Mouse (Mus musculus): ENCODE measurements around the gene Ralb.

The Ralb gene

GRCm38 (mm10) chr1:119504260-119505062 is at the start of gene Ralb:
Ralb (minus strand) TSS chr1:119504794.
- POLR2A ChIA-PET, result interaction anchor here in 3 of 4 experiments (0.6 to 14.2 kb wide), 27 partner anchors 8 to 1045 kb away, joined by 3 to 183 read pairs (median 4); partner anchors contain the start of genes Tmem185b (in 2 of the 3) and Tfcp2l1 (in 1 of the 3)

DNA sequence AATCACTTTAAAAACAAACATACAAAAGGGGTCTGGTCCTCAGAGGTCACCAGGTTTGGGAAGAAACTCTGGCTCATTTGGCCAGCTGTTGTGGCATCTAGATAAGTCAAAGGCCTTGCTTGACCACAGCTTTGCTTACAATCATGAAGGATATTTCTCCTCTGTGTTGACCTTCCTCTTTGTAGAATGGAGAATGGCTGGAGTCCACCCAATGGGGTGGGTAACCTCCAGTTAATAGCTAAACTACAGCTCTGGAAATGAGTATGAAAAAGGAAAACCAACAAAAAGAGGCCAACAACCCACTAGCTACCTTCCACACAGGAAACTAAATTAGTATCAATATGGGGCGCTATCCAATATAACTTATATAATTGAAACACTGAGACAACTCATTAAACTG is 47.1 kb upstream of the Ralb start:
- CTCF ChIA-PET, result interaction anchor here in 2 of 4 experiments (0.7 to 1.6 kb wide), 3 partner anchors 22 to 342 kb away, joined by 3 read pairs; no protein-coding TSS in a partner anchor
- POLR2A ChIA-PET, result interaction anchor here in 1 of 4 experiments (0.6 kb wide), 1 partner anchor 842 kb away, joined by 4 read pairs; no protein-coding TSS in a partner anchor

More at GRCm38 (mm10) chr1:119504260-119505062, at the start of gene Ralb:
- CTCF ChIA-PET, result interaction anchor here (0.5 to 2.0 kb wide), 13 partner anchors 9 to 494 kb away, joined by 3 to 13 read pairs (median 4); partner anchors contain the start of gene Tmem185b (in 1 of the 4)

- POLR2A ChIA-PET, result interaction anchor here in 1 of 4 experiments (1.2 kb wide), 1 partner anchor 53 kb away, joined by 3 read pairs; no protein-coding TSS in a partner anchor
- CTCF ChIA-PET, result interaction anchor here in 2 of 4 experiments (0.8 to 2.3 kb wide), 4 partner anchors 16 to 380 kb away, joined by 3 to 16 read pairs (median 12); no protein-coding TSS in a partner anchor
These were observed 45.5 kb upstream of the Ralb start for GRCm38 (mm10) chr1:119550064-119550463.

DNA sequence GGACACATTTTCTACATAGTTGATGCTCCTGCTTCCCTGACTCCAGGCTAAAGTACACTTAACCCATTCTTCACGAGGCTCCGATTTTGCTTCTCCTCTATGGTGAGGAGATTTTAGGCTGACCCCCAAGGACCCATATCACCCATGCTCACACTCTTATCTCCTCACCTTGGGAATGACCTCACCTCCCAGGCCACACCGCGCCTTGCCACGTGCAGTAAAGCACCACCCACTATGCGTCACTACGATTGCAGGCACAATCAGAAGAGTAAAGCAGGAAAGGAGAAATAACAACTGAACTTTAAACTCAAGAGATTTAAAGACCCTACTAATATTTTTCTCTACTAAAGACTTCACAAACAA is 44.7 kb upstream of the Ralb start:
- ChIA-PET POLR2A (interaction anchor here in 3 of 4 experiments (0.6 to 2.7 kb wide), 8 partner anchors 9 to 1090 kb away, joined by 3 to 7 read pairs (median 4); partner anchors contain the start of gene Epb41l5 (in 1 of the 3)), CTCF (interaction anchor here (0.5 to 2.3 kb wide), 47 partner anchors 8 to 903 kb away, joined by 3 to 25 read pairs (median 4); partner anchors contain the start of genes Ralb (in 1 of the 4) and Tmem185b (in 1 of the 4))

DNA sequence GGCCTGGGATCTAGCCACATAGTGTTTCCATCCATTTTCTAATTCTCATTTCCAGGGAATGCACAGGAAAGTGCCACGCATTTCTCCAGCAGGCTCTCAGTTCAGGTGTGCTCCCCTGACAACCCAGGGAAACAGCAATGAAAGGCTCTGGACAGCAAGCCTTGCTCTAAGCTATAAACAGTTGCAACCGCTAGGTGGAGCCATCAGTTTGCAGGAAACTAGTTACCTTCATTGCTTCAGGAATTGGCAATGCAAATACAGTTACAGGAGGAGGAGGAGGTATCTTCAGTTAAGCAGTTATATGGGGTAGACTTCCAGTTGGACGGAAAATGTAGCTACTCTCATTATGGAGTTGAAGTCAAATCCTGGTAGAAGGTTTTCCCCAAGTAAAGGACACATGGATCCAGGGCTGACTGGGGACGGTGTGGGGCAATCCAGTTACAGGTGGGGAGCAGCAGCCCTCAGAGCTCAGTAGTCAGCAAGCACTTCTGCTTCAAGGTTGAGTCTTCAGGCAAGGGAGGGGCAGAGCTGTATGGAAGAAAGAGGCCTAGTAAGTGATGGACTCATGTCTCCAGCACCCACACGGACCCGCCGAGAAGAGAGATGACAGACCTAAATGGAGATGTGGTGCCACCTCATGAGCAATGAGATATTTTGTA is 44.2 kb upstream of the Ralb start:
- POLR2A ChIA-PET, result interaction anchor here (0.6 to 2.7 kb wide), 13 partner anchors 9 to 1090 kb away, joined by 3 to 7 read pairs (median 3); partner anchors contain the start of gene Epb41l5 (in 1 of the 4)
- CTCF ChIA-PET, result interaction anchor here (0.5 to 2.3 kb wide), 72 partner anchors 9 to 902 kb away, joined by 3 to 25 read pairs (median 4); partner anchors contain the start of genes Ralb (in 1 of the 4) and Tmem185b (in 1 of the 4)

- CTCF ChIA-PET, result interaction anchor here in 2 of 4 experiments (0.6 to 1.2 kb wide), 4 partner anchors 62 to 449 kb away, joined by 3 to 10 read pairs (median 4); no protein-coding TSS in a partner anchor
- POLR2A ChIA-PET, result interaction anchor here in 3 of 4 experiments (0.7 to 1.6 kb wide), 6 partner anchors 21 to 350 kb away, joined by 3 read pairs; partner anchors contain the start of genes Epb41l5 (in 2 of the 3) and Tmem185b (in 1 of the 3)
These were observed 41.9 kb upstream of the Ralb start for GRCm38 (mm10) chr1:119546490-119546889.

GRCm38 (mm10) chr1:119545671-119546070 is 41.1 kb upstream of the Ralb start:
- ChIA-PET POLR2A (interaction anchor here in 3 of 4 experiments (1.3 to 1.6 kb wide), 4 partner anchors 20 to 129 kb away, joined by 3 to 6 read pairs (median 3); partner anchors contain the start of genes Epb41l5 (in 1 of the 3) and Tmem185b (in 1 of the 3)), CTCF (interaction anchor here in 2 of 4 experiments (0.6 to 1.1 kb wide), 2 partner anchors 61 to 130 kb away, joined by 4 to 10 read pairs; no protein-coding TSS in a partner anchor)

GRCm38 (mm10) chr1:119545164-119545563 is 40.6 kb upstream of the Ralb start:
- CTCF ChIA-PET, result interaction anchor here in 2 of 4 experiments (0.6 to 1.1 kb wide), 2 partner anchors 60 to 61 kb away, joined by 4 read pairs; no protein-coding TSS in a partner anchor
- POLR2A ChIA-PET, result interaction anchor here in 3 of 4 experiments (0.7 to 1.6 kb wide), 4 partner anchors 12 to 130 kb away, joined by 3 to 6 read pairs (median 4); partner anchors contain the start of gene Tmem185b (in 1 of the 3)

DNA sequence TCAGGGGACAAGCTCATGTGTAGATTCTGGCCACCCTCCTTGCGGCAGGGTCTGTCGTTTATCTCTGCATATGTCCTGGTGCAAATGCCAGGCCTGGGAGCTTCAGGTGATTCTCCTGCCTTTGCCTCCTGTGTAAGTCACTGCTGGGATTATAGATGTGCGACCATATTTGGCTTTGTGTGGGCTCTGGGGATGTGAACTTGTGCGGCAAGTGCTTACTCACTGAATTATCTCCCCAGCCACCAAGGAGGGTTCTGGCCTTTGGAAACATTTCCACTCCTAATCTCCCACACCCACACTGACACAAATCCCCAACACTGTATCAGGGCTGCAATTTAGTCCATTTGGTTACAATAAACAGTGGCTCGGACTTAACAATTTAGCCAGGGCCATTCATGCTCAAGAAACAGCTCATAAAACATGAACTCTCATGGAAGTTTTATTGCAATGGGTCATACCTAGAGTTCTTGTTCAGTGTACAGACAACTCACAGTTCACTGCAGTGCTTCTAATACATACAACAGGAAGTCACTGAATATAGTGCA is 40.1 kb upstream of the Ralb start:
- ChIA-PET POLR2A (interaction anchor here (0.6 to 2.7 kb wide), 7 partner anchors 11 to 191 kb away, joined by 3 to 9 read pairs (median 4); partner anchors contain the start of genes Epb41l5 (in 1 of the 4) and Tmem185b (in 1 of the 4)), CTCF (interaction anchor here in 1 of 4 experiments (0.6 kb wide), 1 partner anchor 61 kb away, joined by 4 read pairs; no protein-coding TSS in a partner anchor)

DNA sequence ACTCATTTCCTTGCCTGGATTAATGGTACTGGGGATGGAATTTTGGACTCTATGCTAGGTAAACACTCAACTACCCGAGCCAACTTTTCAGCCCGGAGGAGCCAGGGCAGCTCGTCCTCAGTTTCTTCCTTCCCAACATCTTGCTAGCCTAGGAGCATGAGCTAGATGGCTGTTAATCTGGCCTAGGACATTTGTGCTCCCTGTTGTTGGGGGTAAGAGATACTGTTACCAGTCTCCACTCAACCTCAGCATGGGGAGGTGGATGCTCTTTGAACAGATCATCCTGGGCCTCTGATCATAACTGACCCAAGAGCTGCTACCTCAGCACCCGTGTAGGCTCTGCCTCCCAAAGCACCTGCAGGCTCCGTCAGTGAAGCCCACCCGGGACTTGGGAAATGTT is 38.7 kb upstream of the Ralb start:
- ChIA-PET POLR2A (interaction anchor here in 2 of 4 experiments (0.9 to 2.7 kb wide), 6 partner anchors 9 to 106 kb away, joined by 3 to 9 read pairs (median 4); partner anchors contain the start of genes Epb41l5 (in 1 of the 2) and Tmem185b (in 1 of the 2)), CTCF (no interaction called here)

DNA sequence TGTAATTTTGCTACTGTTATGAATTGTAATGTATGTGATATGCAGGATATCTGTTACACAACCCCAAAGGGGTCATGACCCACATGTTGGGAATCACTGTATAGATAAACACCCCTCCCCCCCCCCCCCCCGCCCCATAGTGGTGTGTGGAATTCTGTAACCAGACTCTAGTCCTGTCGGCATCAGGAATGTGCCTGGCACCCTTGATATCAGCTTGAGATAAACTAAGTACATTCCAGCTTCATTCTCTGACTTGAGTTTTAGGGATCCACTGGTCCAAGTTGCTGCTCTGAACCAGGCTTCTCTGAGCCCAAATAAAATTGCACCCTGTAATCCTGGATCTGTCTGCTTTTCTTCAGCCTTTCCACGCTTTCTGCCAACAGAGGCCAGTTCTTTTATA is 37.0 kb upstream of the Ralb start:
- ChIA-PET POLR2A (no interaction called here), CTCF (no interaction called here)

- ChIA-PET CTCF (interaction anchor here in 1 of 4 experiments (0.6 kb wide), 1 partner anchor 12 kb away, joined by 5 read pairs; no protein-coding TSS in a partner anchor), POLR2A (interaction anchor here in 1 of 4 experiments (1.6 kb wide), 1 partner anchor 15 kb away, joined by 4 read pairs; the partner anchor contains the start of gene Tmem185b)
These were observed 36.4 kb upstream of the Ralb start for GRCm38 (mm10) chr1:119540836-119541557.

- CTCF ChIA-PET, result interaction anchor here in 3 of 4 experiments (0.6 to 2.0 kb wide), 7 partner anchors 9 to 319 kb away, joined by 3 to 9 read pairs (median 4); partner anchors contain the start of gene Tmem185b (in 1 of the 3)
- POLR2A ChIA-PET, result interaction anchor here in 3 of 4 experiments (0.5 to 1.9 kb wide), 9 partner anchors 9 to 900 kb away, joined by 3 to 6 read pairs (median 4); partner anchors contain the start of gene Tmem185b (in 1 of the 3)
These were observed 34.7 kb upstream of the Ralb start for GRCm38 (mm10) chr1:119539252-119539651.

DNA sequence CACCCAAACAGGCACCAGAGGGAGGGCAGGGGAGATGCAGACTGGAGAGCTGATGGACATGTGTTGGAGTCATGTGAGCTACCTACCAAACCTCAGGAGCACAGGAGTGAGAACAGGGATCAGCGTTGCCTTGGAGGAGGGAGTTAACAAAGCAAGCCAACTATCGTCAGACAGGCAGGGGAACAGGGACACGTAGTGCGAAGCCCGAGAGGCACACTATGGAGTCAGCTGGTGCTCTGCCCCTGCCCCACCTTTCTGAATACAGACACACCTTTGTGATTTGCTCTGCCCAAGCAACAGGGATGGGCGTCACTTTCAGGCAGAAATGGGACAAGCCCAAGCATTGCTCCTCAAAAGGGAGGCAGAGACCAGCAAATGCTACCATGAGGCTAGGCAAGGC is 33.1 kb upstream of the Ralb start:
- ChIA-PET CTCF (interaction anchor here in 2 of 4 experiments (0.6 to 1.4 kb wide), 2 partner anchors 11 to 588 kb away, joined by 3 to 6 read pairs; no protein-coding TSS in a partner anchor), POLR2A (interaction anchor here in 2 of 4 experiments (0.6 to 1.9 kb wide), 8 partner anchors 9 to 111 kb away, joined by 3 to 12 read pairs (median 4); partner anchors contain the start of genes Tmem185b (in 2 of the 2) and Epb41l5 (in 1 of the 2))

GRCm38 (mm10) chr1:119536122-119536521 is 31.5 kb upstream of the Ralb start:
- CTCF ChIA-PET, result interaction anchor here in 1 of 4 experiments (0.9 kb wide), 1 partner anchor 12 kb away, joined by 4 read pairs; no protein-coding TSS in a partner anchor
- POLR2A ChIA-PET, result interaction anchor here in 1 of 4 experiments (1.9 to 2.5 kb wide), 2 partner anchors 10 kb away, joined by 12 read pairs; partner anchors contain the start of gene Tmem185b

- ChIA-PET CTCF (interaction anchor here in 3 of 4 experiments (0.9 to 2.4 kb wide), 3 partner anchors 14 to 75 kb away, joined by 3 to 15 read pairs (median 3); no protein-coding TSS in a partner anchor), POLR2A (interaction anchor here in 3 of 4 experiments (0.7 to 2.5 kb wide), 9 partner anchors 8 to 40 kb away, joined by 3 to 12 read pairs (median 5); partner anchors contain the start of gene Tmem185b (in 2 of the 3))
These were observed 29.7 kb upstream of the Ralb start for GRCm38 (mm10) chr1:119534341-119534740.
